Mouse (Mus musculus) retina, adult 2 months (tissue): ENCODE measurements at regions not wholly inside any gene's neighbourhood (a gene's known extent, or its start where the extent isn't known, plus 50 kb on each side); places are given as distances from the start of the nearest gene placed in this dataset.

Source experiments
- DNase-seq: peaks from one replicate; pipeline ENCODE4 v3.0.0-alpha.2; 2012; ENCODE audit warnings: low read depth, low spot score

DNA sequence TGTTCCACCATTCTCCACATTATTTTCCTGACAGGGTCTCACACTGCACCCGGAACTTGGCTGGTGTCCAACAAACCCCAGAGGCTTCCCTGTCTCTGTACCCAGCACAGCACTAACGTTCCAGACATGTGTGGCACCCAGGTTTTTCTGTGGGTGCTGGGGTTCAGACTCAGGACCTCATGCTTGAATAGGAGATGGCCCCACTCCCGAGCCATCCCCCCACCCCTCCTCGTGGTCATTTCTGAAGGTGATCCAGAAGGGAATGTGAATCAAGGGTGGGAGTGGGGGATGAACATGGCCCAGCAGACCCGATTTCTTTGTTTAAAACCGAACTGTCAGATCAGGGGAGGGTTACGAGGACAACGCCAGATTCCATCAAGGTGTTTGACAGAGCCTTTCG, 245.6 kb downstream of the Tbc1d1 start:
- DNase-seq, result no peak

DNA sequence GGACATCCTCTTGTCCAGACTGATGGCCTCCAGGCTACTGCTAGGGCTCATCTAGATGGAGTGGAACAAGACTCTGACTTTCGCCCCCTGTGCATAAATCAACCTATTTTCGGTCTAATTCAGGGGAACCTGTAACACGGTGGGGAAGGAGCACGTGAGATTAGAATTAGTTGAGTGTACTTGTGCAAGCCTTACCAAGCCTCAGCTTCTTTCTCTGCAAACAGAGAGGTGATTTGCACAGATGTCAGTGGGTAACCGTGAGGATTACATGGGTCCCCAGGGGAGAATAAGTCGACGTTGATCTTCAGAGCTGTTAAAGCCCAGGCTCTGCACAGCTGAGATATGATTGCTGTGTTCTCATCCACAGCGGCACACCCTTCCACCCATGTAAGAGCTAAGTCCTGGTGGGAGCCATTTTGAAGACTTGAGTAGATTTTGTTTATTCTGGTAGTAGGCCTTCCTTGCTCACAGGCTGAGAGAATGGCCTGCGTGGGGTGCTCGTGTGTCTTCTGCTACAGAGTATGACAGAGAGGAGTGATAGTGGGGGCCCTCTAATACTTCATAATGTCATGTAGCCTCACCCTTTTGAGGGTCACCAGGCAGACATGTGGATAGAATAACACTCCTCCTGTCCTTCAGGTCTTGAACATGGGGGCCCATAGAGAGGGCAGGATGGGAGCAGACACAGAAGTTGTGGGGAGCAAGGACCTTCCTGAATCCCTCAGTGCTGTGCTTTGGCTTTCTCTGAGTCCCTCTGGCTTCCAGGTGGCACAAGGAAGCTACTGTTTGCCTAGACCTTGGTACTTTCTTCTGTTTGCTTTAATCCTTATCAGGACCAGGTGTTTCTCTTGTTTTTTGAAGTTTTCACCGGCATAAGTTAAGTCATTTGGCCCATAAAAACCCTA, 247.2 kb downstream of the Tbc1d1 start:
- DNase-seq, result no peak

DNA sequence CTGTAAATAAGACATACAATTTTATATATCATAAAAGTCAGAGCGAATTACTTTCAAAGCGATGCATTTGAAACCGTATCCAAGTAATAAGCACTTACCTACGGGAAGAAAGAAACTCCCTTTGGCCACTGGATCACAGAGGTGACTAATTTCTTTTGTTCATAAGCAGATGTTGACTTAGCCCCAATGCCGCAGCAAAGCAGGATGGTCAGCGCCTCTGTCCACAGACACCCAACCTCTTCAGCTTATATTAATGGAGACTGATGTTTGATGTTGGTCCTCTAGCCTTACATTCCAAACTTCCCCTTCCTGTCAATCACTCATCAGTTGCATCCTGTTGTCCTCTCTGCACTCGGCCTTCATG, 247.9 kb downstream of the Tbc1d1 start:
- DNase-seq, result no peak

DNA sequence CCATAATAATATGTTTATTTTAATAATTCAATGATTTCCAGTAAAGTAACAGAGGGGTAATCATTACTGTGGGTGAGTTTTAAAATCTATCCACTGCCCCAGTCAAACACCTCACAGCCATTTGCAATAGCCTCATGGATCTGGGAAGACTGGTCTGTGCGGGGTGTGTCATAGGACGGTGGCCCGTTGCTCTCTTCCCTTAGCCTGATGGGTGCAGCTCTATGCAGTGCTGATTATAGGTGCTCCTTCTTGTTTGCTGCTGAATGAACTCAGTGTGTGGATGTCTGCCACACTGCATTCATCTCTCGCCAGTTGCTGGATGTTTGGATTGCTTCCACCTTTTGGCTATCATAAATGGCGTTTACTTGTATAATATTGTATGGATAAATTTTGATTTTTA, 248.4 kb downstream of the Tbc1d1 start:
- no peak for DNase-seq

DNA sequence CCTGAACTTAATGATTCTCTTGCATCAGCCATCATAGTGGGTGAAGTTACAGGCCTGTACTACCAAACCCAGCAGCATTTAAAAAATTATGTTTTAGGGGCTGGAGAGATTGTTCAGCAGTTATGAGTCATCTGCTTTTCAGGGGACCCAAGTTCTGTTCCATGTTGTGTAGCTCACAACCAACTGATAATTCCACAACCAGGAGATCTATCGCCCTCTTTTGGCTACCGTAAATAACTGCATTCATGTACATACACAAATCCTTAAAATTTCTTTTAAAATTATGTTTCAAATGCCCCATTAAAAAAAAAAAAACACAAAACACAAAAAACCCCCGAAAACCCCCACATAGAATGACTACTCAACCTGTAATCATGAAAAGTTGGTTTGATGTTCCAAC, 252.8 kb downstream of the Tbc1d1 start:
- DNase-seq, result no peak

DNA sequence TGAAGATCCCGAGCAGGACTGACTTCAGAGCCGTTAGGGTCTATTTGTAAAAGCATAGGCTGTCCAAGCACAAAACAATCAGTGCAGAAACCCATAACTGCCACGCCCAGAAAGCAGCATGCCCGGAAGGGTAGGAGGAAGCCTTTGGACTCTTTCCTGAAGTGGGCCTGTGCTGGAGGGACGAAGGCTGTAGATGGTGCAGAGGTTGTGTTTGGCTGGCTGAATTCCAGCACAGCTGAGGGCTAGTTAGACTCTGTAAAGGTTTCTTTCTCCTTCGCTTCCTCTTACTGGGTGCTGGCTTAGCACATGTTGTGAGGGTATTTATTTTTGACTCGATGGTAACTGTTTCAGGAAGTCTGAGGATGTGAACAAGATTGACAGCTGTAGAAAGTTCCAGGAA, 254.5 kb downstream of the Tbc1d1 start:
- no peak for DNase-seq

DNA sequence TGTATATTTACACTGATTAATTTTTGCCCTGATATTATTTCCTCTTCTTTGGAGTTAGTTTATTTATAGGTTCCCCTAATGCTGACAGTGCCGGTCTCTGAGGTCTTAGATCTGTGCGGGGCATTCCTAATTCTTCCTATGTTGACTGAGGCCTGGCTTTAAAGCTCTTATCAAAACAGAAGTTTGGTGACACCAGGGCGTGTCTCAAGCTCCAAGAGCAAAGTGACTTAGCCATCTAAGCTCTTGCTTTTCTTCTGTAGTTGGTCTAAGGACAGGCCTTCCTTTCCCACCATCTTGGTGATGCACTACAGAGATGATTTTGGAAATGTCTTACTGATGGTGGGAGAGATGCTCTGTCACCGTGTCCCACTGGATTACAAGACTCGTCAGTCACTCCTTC, 258.4 kb downstream of the Tbc1d1 start:
- no peak for DNase-seq

DNA sequence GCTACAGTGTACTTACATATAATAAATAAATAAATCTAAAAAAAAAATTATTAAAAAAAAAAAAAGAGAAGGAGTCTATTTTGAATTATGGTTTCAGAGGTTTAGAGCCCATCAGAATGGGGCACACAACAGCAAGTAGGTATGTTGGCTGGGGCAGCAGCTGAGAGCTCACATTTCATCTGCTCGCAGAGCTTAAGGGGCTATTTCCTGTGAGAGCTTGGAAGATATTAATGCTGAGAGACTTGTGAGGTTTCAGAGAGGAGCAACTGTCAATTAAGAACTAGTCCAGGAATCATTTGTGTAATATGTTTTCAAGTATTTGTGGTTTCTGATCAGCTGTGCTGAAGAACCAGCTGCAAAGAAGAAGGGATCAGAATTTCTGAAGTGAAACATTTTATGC, 263.3 kb downstream of the Tbc1d1 start:
- no peak for DNase-seq

DNA sequence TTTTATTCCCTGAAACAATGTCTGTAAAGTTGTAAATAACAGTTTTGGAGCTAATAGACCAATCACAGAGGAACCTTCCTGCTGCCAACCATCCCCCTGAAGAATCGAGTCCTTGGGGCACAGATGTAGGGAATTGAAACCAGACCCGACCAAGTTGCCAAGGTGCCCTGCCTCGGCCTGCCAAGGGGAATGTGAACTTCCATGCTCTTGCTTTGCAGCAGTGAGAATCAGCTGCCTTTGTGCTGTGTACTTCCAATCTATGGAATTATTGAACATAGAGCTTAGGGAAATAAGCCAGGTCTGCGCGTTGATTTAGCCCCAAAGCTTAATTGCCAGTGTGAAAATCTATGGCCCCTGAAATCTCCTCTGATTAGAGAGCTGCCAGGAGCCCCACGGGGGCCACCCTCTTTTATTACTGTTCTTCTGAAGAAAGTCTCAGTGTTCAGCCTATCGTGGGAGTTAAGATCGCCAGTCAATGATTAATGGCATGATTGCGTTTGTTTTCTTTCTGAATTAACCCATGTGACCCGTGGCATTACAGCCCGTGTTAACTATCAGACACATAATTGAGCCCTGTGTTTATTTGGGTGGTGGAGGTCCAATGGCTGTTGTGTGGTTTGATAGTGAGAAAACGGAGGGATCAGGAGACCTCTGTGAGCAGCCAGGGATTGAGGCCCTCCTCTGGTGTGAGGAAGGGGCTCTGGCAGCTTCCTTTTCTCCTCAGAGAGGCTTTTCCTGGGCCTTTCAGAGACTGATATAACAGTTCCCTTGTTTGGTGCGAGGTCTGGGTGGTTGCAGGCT, 266.9 kb downstream of the Tbc1d1 start:
- no peak for DNase-seq

DNA sequence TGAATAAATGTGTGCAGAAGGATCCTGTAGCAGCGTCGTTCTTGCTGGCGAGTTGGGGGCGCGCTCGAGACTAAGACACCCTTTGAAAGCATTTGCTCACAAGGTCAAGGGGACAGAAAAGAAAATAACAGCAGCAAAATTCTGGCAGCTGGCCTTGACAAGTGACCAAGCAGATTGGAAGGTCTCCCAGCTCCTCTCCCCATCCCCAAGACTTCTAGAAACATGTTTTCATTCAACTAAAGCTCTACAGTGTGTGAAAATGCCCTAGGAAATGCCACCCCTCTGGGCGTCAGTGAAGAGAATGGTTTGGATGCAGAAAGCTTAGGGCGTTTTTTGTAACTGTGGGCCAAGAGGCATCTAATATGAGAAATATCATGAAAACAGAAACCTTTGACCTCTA, 272.7 kb downstream of the Tbc1d1 start:
- DNase-seq, result no peak

DNA sequence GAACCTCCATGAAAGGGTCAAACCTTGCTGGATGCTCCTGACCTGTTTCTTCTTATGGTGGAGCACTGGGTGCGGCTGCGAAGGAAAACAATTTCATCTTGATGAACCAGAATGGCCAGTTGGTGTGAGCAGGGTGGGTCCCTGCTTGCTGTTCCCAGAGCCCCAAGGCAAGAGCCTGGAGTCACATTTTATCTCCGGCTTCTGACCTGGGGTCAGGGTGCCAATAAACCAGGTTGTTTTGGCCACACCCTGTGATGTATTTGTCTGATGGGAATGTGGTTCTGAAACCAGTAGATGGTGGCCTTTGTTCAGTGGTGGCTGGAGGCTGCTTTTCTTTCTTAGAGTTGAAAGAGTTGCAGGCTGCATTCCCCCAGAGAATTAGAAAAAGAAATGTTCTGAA, 274.4 kb downstream of the Tbc1d1 start:
- DNase-seq, result no peak

DNA sequence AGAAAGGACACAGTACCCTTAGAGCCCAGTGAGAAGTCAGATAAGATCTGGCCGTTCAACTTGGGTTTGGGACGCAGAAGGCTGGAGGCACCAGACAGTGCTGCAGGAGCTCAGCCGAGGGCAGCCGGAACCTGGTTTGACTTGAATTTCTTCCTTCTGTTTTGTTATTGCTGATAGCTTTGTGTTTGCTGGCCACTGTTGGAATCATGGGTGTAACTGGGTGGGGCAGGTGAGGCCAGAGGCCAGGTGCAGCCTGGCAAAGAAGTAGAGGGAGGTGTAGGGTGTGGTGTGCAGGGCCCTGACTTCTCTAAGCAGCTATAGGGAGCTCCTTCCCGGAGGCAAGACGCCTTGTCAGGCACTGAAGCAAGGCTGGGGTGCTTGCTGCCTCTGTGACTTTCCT, 275.5 kb downstream of the Tbc1d1 start:
- DNase-seq, result no peak

DNA sequence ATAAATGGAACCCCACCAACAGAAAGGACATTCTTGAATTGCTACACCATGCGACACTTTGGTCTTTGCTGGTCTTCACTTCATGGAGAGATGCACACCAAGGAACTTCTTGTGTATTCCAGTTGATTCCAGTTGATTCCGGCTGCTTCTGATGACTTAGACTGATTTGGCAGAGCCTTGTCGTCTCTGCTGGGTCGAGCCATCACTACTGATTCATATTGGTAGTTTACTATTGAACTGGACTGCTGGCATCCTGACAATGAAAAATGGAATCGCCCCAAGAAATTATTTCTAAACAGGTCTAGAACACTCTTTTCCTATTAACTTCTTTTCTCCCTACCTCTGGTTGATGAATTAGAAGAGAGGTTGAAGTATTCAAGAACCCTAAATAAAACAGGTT, 277.7 kb downstream of the Tbc1d1 start:
- no peak for DNase-seq

DNA sequence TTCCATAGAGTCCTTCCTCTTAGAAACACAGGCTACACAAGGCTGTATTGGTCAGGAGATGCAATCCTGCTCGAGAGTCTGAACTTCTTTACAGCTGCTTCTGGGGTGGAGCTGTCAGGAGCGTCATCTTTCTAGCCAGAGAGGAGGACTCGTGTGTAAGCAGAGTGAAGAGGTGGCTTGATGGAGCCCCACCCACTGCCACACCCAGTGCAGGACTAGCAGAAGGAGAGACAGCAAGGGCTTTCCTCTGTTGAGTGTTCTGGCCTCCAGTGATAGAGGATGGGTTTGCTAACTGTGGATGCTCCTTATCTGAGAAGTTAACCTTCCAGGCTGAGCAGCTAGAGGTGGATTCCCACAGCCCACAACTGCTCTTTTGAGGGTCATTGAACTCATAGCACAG, 279.4 kb downstream of the Tbc1d1 start:
- DNase-seq, result no peak

DNA sequence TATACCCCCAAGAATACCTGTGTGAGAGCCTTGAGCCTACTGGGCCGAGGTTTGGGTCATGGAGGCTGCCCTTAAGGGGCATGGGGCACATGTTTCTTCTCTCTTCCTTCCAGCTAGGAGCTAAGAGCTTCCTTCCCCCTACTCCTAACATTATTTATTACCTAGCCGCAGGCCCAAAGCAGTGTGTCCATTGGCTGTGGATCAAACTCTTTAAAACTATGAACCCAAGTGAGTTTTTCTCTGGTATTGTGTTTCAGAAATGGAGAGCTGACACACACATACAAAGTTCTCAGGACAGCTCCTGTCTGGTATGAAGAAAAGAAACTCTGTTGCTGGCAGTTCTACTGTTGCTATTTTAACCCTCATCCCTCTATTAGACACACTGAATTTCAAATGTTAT, 279.9 kb downstream of the Tbc1d1 start:
- no peak for DNase-seq

DNA sequence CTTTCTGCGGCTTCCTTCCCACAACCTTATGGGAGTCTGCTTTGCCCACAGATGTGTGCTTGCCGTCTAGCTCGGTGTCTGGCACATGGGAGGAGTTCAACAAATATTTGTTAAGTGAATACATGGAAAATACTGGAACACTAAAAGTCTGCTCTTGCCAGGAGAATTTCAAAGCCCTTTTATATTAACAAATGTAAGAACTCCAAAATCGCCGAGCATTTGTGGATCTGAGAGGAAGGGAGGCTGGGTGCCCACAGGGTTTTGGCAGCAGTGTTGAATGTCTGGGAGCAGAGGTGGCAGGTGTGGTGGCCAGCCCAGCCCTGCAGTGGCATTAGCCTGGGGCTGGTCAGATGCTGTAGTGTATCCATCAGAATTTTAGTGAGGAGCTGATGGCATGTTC, 281.6 kb downstream of the Tbc1d1 start:
- no peak for DNase-seq

DNA sequence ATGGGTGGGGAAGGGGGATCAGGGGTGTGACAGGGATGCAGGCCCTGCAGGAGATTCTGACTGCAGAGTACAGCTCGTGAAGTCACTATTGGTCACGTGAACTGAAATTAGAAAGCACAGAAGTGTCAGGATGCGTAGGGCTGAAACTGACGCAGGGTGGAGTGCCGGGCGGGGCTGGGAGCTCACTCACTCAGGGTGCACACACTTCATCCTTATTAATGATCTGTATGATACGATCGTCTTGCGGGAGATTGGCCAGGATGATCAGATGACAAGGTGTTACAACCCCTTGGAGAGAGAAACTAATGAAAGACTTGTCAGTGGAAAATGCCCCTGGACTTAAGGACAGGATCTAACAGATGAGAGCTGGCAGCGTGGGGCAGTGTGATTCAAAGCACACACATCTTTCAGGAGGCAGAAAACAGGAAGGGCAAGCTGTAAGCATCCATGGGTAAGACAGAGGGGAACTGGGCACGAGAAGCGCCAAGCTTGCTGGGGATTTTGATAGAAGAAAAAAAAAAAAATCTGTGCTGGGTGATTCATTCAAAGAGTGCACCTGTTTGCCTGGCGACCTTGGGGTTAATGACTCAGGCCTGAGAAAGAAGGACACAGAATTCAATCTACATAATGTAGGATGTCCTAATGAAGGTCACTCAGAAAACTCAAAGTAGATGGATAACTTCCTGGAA, 282.5 kb downstream of the Tbc1d1 start:
- no peak for DNase-seq

DNA sequence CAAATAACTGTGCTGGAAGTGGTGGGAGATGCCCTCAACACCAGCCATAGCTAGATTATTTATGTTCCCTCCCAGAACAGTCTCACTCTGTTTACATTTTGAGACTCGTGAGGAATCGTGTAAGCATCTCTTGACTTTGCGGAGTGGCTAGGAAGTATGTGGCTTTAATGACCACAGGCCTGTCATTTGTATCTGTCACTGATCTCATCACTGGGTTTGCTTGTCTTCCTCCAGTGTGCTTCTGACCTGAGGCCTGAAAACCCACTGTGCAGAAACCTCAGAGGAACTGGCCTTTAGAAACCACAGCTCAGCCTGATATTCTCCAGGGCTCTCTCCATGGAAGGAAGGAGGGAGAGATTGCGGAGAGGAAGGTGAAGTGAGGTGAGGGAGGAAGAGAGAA, 291.7 kb downstream of the Tbc1d1 start:
- no peak for DNase-seq

DNA sequence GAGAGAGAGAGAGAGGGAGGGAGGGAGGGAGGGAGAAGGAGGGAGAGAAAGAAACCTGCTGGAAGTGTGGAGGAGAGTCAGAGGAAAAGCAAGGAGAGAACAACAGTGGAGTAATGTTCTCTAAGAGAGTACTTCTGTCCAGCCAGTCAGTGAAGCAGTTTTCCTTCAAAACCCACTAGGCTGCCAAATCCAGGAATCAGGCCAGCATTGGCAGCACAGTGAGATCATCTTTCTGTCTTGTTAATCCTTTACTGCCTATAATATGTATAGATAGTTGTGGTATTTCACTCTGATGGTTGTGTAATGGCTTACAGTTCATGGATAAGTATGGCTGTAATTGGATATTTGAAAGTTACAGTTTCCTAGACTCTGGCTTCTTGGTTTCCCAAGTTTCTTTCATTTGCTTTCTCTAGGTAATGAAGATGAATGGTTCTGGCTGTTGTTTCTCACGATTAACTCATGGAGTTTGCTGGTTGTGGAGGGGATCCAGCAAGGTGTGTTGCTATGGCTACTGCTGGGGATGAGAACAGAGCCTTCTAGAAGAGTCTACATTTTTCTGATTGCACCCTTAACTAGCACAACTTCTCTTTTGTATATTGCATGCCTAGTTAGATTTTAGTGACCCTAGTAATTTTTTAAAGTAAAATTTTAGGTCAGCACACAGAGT, 296.7 kb downstream of the Tbc1d1 start:
- no peak for DNase-seq

DNA sequence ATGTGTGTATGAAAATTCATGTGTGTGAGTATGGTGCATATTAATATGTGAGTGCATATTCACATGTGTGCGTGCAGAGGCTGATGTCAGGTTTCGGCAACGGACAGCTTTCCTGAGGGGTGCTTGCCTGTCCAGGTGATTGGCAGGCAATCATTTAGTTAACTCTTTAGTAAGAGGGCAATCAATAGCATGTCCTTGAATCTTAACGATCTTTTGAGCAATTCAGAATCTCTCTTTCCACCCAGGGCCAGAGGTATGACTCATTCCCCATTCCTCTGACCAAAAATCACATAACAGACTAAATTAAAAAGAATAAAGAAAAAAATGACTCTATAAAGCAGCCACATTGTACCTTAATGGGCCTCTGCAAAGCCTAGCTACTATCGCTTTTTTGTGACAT, 303.7 kb downstream of the Tbc1d1 start:
- no peak for DNase-seq

DNA sequence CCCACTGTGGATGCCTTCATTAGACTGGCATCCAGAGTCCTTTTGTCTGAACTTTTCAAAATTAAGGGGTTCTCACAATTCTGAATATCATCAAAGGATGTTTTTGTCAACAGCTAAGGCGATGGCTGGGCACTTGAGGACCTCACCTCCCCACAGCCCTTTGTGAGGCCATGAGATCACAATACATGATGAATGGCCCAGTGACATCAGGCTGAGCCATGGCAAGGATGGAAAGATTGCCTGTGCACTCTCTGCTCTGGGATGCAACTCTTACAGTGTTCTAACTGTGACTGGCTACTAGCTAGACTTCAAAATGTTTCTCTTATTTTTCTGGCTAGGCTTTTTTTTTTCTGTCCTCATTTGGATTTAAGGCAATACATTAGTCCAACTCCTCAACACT, 304.8 kb downstream of the Tbc1d1 start:
- DNase-seq, result no peak

DNA sequence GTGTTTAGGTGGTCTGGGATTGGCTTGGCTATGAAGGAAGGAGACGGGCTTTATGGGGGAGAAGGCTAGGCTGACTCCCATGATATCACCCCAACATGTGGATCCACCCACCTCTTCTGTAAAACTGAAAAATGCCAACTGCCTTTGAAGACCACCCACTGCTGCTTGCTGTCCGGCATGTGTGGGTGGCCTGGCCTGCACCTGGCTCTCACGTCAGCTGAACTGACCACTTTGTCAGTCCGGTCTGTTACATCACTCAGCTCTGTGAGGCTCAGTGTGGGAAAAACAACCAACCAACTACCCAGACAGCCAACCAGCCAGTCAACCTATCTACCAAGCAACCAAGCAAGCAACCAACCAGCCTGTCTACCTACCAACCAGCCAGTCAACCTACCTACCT, 305.5 kb downstream of the Tbc1d1 start:
- no peak for DNase-seq
